Mouse (Mus musculus) cortical plate, adult 2 months (tissue): ENCODE data around the gene Prpsap1.

Experiments used
- CTCF ChIP-seq: fragments of 200-500 bp; IDR thresholded peaks from 2 replicates; pipeline ENCODE4 v1.5.1; 2011; ENCODE audit warnings: mild to moderate bottlenecking, control low read depth, low read length; ENCODE audit not compliant: insufficient read depth; ENCODE audit errors: extremely low read depth
- POLR2A ChIP-seq: fragments of 200-500 bp; IDR thresholded peaks from 2 replicates; pipeline ENCODE4 v1.6.1; 2011; ENCODE audit warnings: mild to moderate bottlenecking, low read length, control low read depth; ENCODE audit not compliant: insufficient read depth; ENCODE audit errors: extremely low read depth

GRCm38 (mm10) chr11:116532262-116532809, 38.3 kb upstream of the Prpsap1 start:
- TF ChIP-seq CTCF (no peak), POLR2A (no peak)
